Mouse (Mus musculus) thymus, postnatal 25 days (tissue): ENCODE measurements around the gene Nceh1.

Experiments used
- DNase-seq: peaks from one replicate; pipeline ENCODE4 v3.0.0; 2022

Gene Nceh1

GRCm38 (mm10) chr3:27182733-27183600 lies at the start of gene Nceh1:
Gene Nceh1, plus strand, starts transcription at chr3:27182965.
- DNase-seq: peak; percentile 97

DNA sequence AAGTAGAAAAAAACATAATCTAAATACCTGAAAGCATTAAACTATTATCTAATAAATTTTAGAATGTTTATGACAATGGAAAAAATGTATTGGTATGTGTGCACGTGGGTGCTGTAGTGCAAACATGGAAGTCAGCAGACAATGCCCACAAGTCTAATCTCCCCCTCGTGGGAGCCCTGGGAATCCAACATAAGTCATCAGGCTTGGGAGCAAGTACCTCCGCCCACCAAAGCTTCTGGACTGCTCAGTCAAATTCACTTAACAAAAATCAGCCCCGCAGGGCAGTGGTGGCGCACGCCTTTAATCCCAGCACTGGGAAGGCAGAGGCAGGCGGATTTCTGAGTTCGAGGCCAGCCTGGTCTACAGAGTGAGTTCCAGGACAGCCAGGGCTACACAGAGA lies 42.7 kb upstream of the Nceh1 start:
- DNase-seq: no peak

DNA sequence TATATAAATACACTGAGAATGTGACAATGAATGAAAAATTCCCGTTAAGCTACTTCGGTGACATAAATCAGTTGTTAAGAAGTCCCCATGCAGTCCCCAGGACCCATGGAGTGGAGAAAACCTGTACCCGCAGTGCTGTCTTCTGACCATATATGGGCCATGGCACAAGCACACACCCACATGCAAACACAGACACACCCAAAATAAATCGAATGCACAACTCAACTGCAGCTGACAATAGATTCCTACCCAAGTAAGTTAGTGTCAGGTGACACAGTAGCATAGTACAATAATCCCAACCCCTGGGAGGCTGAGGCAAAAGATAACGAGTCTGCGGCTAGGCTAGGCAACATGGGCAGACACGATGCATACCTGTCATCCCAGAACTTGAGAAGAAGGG lies 39.2 kb upstream of the Nceh1 start:
- no peak for DNase-seq

- no peak for DNase-seq
Observed at GRCm38 (mm10) chr3:27145733-27146132, 37.0 kb upstream of the Nceh1 start.

DNA sequence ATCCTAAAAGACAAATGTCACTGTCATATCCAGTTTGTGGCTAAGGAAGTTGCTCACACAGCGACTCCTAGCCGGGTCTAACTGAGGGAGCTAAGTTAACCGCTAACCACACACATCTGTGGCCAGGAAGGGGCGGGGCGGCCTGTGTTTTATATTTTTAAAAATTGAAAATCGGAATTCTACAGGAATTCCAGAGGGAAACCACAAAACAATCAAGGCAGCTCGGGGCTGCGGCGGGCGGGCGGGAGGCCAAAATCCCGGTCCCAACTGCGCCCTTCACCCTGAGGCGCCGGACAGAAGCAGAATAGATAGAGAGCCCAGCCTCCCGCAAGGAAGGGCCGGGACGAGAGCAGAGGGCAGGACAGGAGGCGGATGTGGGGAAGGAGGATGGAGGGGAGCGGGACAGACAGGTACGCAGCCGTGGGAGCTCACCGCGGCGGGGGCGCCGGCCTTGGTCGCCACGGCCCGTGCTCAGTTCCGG lies 29.5 kb upstream of the Nceh1 start:
- DNase-seq: peak; percentile 58

DNA sequence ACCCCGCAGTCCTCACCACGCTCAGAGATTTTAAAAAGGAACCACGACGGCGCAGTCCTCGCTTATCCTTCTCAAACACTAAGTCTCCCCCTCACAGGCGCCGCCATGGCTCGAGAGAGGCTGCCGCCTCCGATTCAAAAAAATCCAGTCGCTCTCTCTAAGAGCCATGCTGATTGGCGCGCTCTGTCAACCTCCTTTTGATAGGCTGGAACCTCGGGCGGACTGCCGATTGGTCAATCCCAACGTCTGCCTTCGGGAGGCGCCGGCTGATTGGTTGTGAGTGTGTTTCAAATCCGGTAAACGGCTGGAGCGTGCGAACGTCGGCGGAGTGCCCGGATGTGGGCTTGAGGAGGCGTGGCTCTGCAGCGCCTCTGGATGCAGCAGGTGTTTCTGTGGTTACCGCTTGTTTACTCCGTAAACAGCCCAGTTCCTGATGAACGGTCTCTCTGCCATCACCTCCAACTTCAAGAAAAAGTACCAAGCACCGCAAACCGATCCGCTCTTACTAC lies 29.0 kb upstream of the Nceh1 start, which contains the start of gene Ect2:
Ect2 (minus strand) TSS at position 178 of the 509 bp plus-strand sequence.
- DNase-seq: peak; percentile 98

GRCm38 (mm10) chr3:27154280-27154679 lies 28.5 kb upstream of the Nceh1 start:
- no peak for DNase-seq

- peak; percentile 8 for DNase-seq
Observed at GRCm38 (mm10) chr3:27155051-27155855, 27.5 kb upstream of the Nceh1 start.

GRCm38 (mm10) chr3:27155856-27156593 lies 26.7 kb upstream of the Nceh1 start:
- no peak for DNase-seq

DNA sequence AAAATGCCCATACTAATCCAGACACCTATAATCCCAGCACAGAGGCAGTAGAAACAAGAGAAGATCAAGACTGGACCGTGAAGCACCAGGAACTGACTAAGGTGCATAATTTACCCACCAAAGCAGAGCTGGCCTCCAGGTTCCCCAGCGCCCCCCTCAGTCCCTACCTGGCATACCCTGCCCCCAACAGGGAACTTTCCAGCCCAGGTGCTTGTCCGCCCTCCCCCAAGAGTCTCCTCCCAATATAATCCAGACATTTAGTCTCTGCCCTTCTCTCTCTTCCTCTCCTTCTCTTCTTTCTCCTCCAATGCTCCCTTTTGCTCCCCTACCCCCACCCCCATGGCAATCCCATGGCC lies 26.2 kb upstream of the Nceh1 start:
- DNase-seq: no peak

GRCm38 (mm10) chr3:27158910-27159309 lies 23.9 kb upstream of the Nceh1 start:
- no peak for DNase-seq

DNA sequence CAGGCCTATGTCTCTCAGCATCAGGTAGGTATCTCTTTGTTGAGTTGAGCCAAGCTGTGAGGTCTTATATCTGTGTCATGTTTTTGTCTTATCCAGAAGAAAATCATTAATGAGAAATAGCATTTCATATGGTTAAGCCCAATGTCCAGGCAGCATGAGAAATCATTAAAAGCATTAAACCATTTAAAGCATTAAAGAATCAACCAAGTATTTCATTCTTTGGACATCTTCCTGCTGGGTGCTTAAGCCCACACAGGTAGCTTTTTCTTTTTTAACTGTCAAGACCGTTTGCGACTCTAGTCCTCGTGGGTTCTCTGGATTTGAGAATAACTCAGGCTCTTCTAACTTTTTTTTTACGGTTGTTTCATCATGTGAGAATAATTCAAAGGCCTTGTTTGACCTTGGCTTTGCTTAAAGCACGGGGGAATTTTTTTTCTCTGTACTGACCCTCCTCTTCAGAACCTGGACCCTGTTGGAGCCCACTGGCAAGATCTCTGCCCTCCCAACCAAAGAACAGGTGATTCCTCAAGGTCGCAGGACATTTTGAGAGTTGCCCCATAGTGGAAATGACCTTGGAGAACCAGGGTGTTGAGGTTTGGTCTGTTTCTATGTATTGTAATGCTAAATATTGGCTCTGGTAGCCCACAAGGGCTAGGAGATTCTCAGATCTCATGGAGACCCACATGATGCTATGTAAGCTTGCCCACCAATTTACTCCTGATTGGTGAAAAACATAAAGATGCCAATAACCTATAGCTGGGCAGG lies 20.9 kb upstream of the Nceh1 start:
- DNase-seq: no peak

DNA sequence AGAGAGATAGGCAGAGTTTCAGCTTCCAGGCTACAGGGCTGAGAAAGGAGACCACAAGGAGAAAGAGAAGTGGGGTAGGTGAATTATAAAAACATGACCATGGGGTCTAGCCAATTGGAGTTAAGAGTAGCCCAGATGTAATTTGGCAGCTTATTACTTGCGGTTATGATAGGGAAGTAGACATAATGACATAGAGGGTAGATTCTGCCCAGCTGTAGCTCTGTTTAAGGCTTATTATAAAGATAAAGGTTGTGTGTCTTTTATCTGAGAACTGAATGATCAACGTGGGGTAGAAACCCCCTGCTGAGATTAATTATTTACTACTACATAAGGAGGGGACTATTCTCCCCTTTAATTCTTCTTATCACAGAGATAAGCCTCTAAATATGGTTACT lies 20.4 kb upstream of the Nceh1 start:
- DNase-seq: no peak

GRCm38 (mm10) chr3:27165481-27166065 lies 17.2 kb upstream of the Nceh1 start:
- no peak for DNase-seq

- DNase-seq: no peak
Observed at GRCm38 (mm10) chr3:27170257-27170656, 12.5 kb upstream of the Nceh1 start.

GRCm38 (mm10) chr3:27179711-27180110 lies 3.1 kb upstream of the Nceh1 start:
- no peak for DNase-seq

- DNase-seq: peak; percentile 16
Observed at GRCm38 (mm10) chr3:27183601-27184175, 923 bp downstream of the Nceh1 start.

DNA sequence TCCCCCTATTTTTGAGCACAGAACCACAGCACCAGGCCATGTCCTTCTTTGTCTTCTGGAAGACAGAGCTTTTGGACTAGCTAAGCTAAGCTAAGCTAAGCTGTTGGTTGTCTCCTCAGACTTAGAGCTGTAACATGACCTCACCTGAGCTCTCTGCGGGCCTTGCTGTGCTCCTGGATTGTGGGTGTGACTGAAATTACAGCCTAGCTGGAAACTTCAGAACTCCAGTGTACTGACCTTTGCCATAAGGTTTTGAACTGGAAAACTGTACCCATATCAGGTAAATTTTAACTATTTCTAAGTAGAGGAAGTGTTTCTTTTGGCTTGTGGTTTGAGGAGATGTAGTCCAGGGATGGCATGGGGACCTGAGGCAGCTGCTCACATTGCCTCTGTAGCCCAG lies 5.6 kb downstream of the Nceh1 start:
- no peak for DNase-seq

- DNase-seq: no peak
Observed at GRCm38 (mm10) chr3:27189320-27190261, 6.8 kb downstream of the Nceh1 start.

DNA sequence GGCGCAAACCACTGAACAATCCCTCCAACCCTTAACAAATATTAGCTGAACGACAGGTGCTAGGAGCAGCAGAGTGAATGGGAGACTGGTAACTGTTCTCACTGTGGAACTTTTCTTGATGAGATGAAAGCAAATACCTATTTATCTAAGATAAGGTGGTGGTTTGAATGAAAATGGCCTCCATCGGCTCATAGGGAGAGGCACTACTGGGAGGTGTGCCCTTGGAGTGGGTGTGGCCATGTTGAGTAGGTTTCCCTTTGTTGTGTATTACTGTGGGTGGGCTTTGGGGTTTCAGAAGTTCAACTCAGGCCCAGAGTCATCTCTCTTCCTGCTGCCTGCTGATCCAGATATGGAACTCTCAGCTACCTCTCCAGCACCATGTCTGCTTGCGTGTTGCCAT lies 8.1 kb downstream of the Nceh1 start:
- no peak for DNase-seq
